Mouse (Mus musculus): ENCODE measurements around the gene Rpl27. TPM values are rescaled to one million over a fixed set of nuclear protein-coding genes. Genes with fewer than 3 reads are reported as not detected.

The Rpl27 gene
- polyA plus RNA-seq (2015; fragmentation: Nextera tagmentation; extraction: Ambion mirVana): 241 and 276 TPM in 2 replicates

- H3K36me3 ChIP-seq (ENCODE audit: control insufficient read depth, insufficient read depth, low read length): peaks cover 16% of the 10 kb centered on the region
- no peaks in the 10 kb centered on the region for H3K9me3 ChIP-seq (replicated peaks; ENCODE audit: control insufficient read depth, low read length)
- peak within 1 kb of the TSS; percentile 93 for H3K9ac ChIP-seq (ENCODE audit: low read length)
- H3K4me1 ChIP-seq (ENCODE audit: control insufficient read depth, insufficient read depth, low read length): peaks cover 19% of the 10 kb centered on the region
- WGBS: under 1% methylated on average over 42 of the region's 42 CpGs
- H3K4me3 ChIP-seq (replicated peaks; ENCODE audit: low read length): peak within 1 kb of the TSS; percentile 86
- H3K4me2 ChIP-seq (ENCODE audit: low read depth, low read length): peak within 1 kb of the TSS; percentile 72
- ATAC-seq (ENCODE audit: insufficient read depth, low FRiP score): peak; percentile 99
- H3K27me3 ChIP-seq (ENCODE audit: control insufficient read depth, insufficient read depth, low read length): no peaks in the 10 kb centered on the region
- H3K27ac ChIP-seq (ENCODE audit: low read length): peak within 1 kb of the TSS; percentile 89
Observed at GRCm38 (mm10) chr11:101442127-101442693, at the start of gene Rpl27. Rpl27 (plus strand) TSS chr11:101442298.

DNA sequence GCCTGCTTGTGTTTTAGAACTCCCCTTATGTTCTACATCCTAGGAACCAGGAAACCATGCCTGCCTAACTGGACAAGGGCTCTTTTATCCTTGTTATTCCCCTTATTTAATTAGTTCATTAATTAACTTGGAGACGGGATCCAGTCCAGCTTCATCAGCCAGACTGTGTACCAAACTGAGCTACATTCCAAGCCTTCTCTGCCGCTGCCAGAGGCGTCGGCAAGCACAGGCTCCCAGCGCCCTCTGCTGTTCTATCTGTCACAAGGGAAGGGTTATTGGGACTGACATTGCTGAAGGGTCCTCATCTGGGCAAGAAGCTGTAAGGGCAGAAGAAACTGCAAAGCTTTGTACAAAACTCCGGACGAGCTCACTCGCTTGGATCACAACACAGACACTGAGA, 47.0 kb upstream of the Rpl27 start:
- Histone ChIP-seq H3K36me3 (ENCODE audit: control insufficient read depth, insufficient read depth, low read length) (no peaks in the 10 kb centered on the region), H3K4me3 (replicated peaks; ENCODE audit: low read length) (no peak overlapping the region), H3K27ac (ENCODE audit: low read length) (no peak overlapping the region), H3K4me2 (ENCODE audit: low read depth, low read length) (no peak overlapping the region), H3K9me3 (replicated peaks; ENCODE audit: control insufficient read depth, low read length) (no peaks in the 10 kb centered on the region), H3K4me1 (ENCODE audit: control insufficient read depth, insufficient read depth, low read length) (no peaks in the 10 kb centered on the region), H3K27me3 (ENCODE audit: control insufficient read depth, insufficient read depth, low read length) (no peaks in the 10 kb centered on the region), H3K9ac (ENCODE audit: low read length) (no peak overlapping the region)
- peak; percentile 71; the same call in 1 of the 2 replicates for ATAC-seq (ENCODE audit: insufficient read depth, low FRiP score)
- 2% methylated on average over 8 of the region's 8 CpGs for WGBS

GRCm38 (mm10) chr11:101415306-101415705, 26.8 kb upstream of the Rpl27 start:
- 88% methylated on average over 2 of the region's 2 CpGs for WGBS
- no peaks in the 10 kb centered on the region for H3K27me3 ChIP-seq (ENCODE audit: control insufficient read depth, insufficient read depth, low read length)
- H3K36me3 ChIP-seq (ENCODE audit: control insufficient read depth, insufficient read depth, low read length): 0 out of 2 replicates have a peak, but pooled peaks cover 7% of the 10 kb centered on the region
- no peak overlapping the region for H3K4me3 ChIP-seq (replicated peaks; ENCODE audit: low read length)
- H3K9me3 ChIP-seq (replicated peaks; ENCODE audit: control insufficient read depth, low read length): no peaks in the 10 kb centered on the region
- H3K4me2 ChIP-seq (ENCODE audit: low read depth, low read length): no peak overlapping the region
- no peak overlapping the region for H3K9ac ChIP-seq (ENCODE audit: low read length)
- ATAC-seq (ENCODE audit: insufficient read depth, low FRiP score): no peak
- H3K4me1 ChIP-seq (ENCODE audit: control insufficient read depth, insufficient read depth, low read length): peaks cover 4% of the 10 kb centered on the region; the same call in 1 of the 2 replicates
- H3K27ac ChIP-seq (ENCODE audit: low read length): no peak overlapping the region

DNA sequence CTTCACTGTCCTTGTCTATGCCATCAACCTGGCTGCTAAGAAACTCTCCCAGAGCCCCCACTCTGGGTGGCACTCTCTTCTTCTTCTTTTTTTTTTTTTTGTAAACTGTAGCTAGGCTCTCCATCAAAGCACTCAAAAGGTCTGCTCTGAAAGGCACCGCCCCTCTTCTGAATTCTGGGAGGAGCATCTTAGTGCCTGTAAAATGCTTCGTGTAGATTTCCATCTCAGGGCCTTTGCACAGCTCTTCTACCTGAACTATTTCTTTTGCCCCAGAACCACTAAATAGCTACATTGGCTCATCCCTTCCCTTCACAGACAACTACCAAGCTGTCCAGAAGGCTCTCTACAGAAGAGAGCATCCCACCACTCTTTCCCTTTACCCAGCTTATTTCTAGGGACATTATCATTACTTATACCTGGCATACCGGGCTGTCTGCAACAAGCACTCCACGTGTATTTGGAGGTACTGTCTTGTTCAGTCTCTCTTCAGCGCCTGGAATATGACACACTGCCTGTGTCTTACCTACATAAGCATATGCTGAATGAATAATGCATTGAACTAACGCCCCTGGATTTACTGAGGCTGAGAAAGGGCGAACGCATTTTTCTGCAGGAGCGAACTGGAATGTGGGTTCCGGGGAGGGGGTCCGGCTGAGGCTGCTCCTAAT, 25.5 kb upstream of the Rpl27 start:
- peak; percentile 38 for ATAC-seq (ENCODE audit: insufficient read depth, low FRiP score)

GRCm38 (mm10) chr11:101417101-101417855, 24.8 kb upstream of the Rpl27 start, which contains the start of gene Aarsd1:
Aarsd1 (minus strand) TSS chr11:101417615.
- H3K4me1 ChIP-seq (ENCODE audit: control insufficient read depth, insufficient read depth, low read length): peaks cover 4% of the 10 kb centered on the region; the same call in 1 of the 2 replicates
- H3K4me2 ChIP-seq (ENCODE audit: low read depth, low read length): peak within 1 kb of the TSS; percentile 92
- H3K9me3 ChIP-seq (replicated peaks; ENCODE audit: control insufficient read depth, low read length): no peaks in the 10 kb centered on the region
- peak within 1 kb of the TSS; percentile 76 for H3K4me3 ChIP-seq (replicated peaks; ENCODE audit: low read length)
- peak within 1 kb of the TSS; percentile 48; the same call in 1 of the 2 replicates for H3K27ac ChIP-seq (ENCODE audit: low read length)
- ATAC-seq (ENCODE audit: insufficient read depth, low FRiP score): peak; percentile 76
- under 1% methylated on average over 45 of the region's 45 CpGs for WGBS
- H3K36me3 ChIP-seq (ENCODE audit: control insufficient read depth, insufficient read depth, low read length): no peaks in the 10 kb centered on the region
- H3K27me3 ChIP-seq (ENCODE audit: control insufficient read depth, insufficient read depth, low read length): no peaks in the 10 kb centered on the region
- peak within 1 kb of the TSS; percentile 83 for H3K9ac ChIP-seq (ENCODE audit: low read length)

More for the DNA sequence above, 25.5 kb upstream of the Rpl27 start:
- H3K36me3 ChIP-seq (ENCODE audit: control insufficient read depth, insufficient read depth, low read length): no peaks in the 10 kb centered on the region
- peak overlapping the region; percentile 83 for H3K9ac ChIP-seq (ENCODE audit: low read length)
- peak overlapping the region; percentile 92 for H3K4me2 ChIP-seq (ENCODE audit: low read depth, low read length)
- no peaks in the 10 kb centered on the region for H3K27me3 ChIP-seq (ENCODE audit: control insufficient read depth, insufficient read depth, low read length)
- no peaks in the 10 kb centered on the region for H3K9me3 ChIP-seq (replicated peaks; ENCODE audit: control insufficient read depth, low read length)
- peak overlapping the region; percentile 48; the same call in 1 of the 2 replicates for H3K27ac ChIP-seq (ENCODE audit: low read length)
- WGBS: 2% methylated on average over 11 of the region's 11 CpGs
- H3K4me3 ChIP-seq (replicated peaks; ENCODE audit: low read length): peak overlapping the region; percentile 76
- H3K4me1 ChIP-seq (ENCODE audit: control insufficient read depth, insufficient read depth, low read length): peaks cover 4% of the 10 kb centered on the region; the same call in 1 of the 2 replicates

GRCm38 (mm10) chr11:101418991-101419390, 23.1 kb upstream of the Rpl27 start:
- no peak for ATAC-seq (ENCODE audit: insufficient read depth, low FRiP score)
- Histone ChIP-seq H3K4me2 (ENCODE audit: low read depth, low read length) (no peak overlapping the region), H3K9ac (ENCODE audit: low read length) (no peak overlapping the region), H3K4me3 (replicated peaks; ENCODE audit: low read length) (no peak overlapping the region), H3K27me3 (ENCODE audit: control insufficient read depth, insufficient read depth, low read length) (no peaks in the 10 kb centered on the region), H3K9me3 (replicated peaks; ENCODE audit: control insufficient read depth, low read length) (no peaks in the 10 kb centered on the region), H3K27ac (ENCODE audit: low read length) (no peak overlapping the region), H3K36me3 (ENCODE audit: control insufficient read depth, insufficient read depth, low read length) (no peaks in the 10 kb centered on the region), H3K4me1 (ENCODE audit: control insufficient read depth, insufficient read depth, low read length) (peaks cover 9% of the 10 kb centered on the region; the same call in 1 of the 2 replicates)
- WGBS: 63% methylated on average over 6 of the region's 6 CpGs

GRCm38 (mm10) chr11:101419610-101420009, 22.5 kb upstream of the Rpl27 start:
- no peak for ATAC-seq (ENCODE audit: insufficient read depth, low FRiP score)

DNA sequence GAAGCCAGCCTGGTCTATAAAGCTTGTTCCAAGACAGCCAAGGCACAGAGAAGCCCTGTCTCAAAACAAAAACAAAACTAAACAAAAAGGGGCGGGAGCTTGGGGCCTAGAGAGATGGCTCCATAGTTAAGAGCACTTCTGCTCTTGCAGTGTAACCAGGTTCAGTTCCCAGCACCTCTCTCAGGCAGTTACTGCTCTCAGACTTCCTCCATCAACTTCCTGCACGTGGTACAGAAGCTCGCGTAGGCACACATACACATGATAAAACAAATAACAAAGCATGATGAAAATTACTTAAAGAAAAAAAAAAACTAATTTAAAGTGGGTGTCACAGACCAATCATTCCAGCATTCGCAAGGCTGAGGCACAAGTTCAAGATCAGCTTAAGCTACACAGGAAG, 21.9 kb upstream of the Rpl27 start:
- Histone ChIP-seq H3K4me1 (ENCODE audit: control insufficient read depth, insufficient read depth, low read length) (peaks cover 14% of the 10 kb centered on the region; the same call in 1 of the 2 replicates), H3K4me3 (replicated peaks; ENCODE audit: low read length) (no peak overlapping the region), H3K4me2 (ENCODE audit: low read depth, low read length) (no peak overlapping the region), H3K9me3 (replicated peaks; ENCODE audit: control insufficient read depth, low read length) (no peaks in the 10 kb centered on the region), H3K27me3 (ENCODE audit: control insufficient read depth, insufficient read depth, low read length) (no peaks in the 10 kb centered on the region), H3K27ac (ENCODE audit: low read length) (no peak overlapping the region), H3K36me3 (ENCODE audit: control insufficient read depth, insufficient read depth, low read length) (no peaks in the 10 kb centered on the region), H3K9ac (ENCODE audit: low read length) (no peak overlapping the region)
- no peak for ATAC-seq (ENCODE audit: insufficient read depth, low FRiP score)
- 86% methylated on average over 5 of the region's 5 CpGs for WGBS

More at GRCm38 (mm10) chr11:101419610-101420009, 22.5 kb upstream of the Rpl27 start:
- Histone ChIP-seq H3K27ac (ENCODE audit: low read length) (no peak overlapping the region), H3K36me3 (ENCODE audit: control insufficient read depth, insufficient read depth, low read length) (no peaks in the 10 kb centered on the region), H3K9me3 (replicated peaks; ENCODE audit: control insufficient read depth, low read length) (no peaks in the 10 kb centered on the region), H3K9ac (ENCODE audit: low read length) (no peak overlapping the region), H3K4me2 (ENCODE audit: low read depth, low read length) (no peak overlapping the region), H3K4me1 (ENCODE audit: control insufficient read depth, insufficient read depth, low read length) (peaks cover 14% of the 10 kb centered on the region; the same call in 1 of the 2 replicates), H3K4me3 (replicated peaks; ENCODE audit: low read length) (no peak overlapping the region), H3K27me3 (ENCODE audit: control insufficient read depth, insufficient read depth, low read length) (no peaks in the 10 kb centered on the region)
- WGBS: 39% methylated on average over 3 of the region's 3 CpGs

Data from stomach, embryonic 16.5 days (tissue).